Mouse (Mus musculus) liver, embryonic 12.5 days (tissue): ENCODE results near the gene Klf9. TPM values are rescaled to one million over a fixed set of nuclear protein-coding genes. Genes with fewer than 3 reads are reported as not detected.

Experiments used
- ATAC-seq: fragments of 200-750 bp; cut with Nextera tagmentation; 2 replicates; pipeline ENCODE4 v1.8.0; 2017; ENCODE audit warnings: moderate number of reproducible peaks, mild to moderate bottlenecking, moderate library complexity
- H3K27ac ChIP-seq: fragments of 300-500 bp; sonication (generic); 2 replicates; pipeline ENCODE4 v1.5.1; 2016; ENCODE audit warnings: mild to moderate bottlenecking
- H3K27me3 ChIP-seq: fragments of 300-500 bp; sonication (generic); replicated peaks from 2 replicates; pipeline ENCODE4 v1.6.1; 2016; ENCODE audit warnings: mild to moderate bottlenecking, moderate library complexity
- H3K36me3 ChIP-seq: fragments of 300-500 bp; sonication (generic); 2 replicates; pipeline ENCODE4 v1.6.1; 2016; ENCODE audit warnings: mild to moderate bottlenecking, moderate library complexity
- H3K4me1 ChIP-seq: fragments of 300-500 bp; sonication (generic); 2 replicates; pipeline ENCODE4 v1.6.1; 2016
- H3K4me2 ChIP-seq: fragments of 300-500 bp; sonication (generic); 2 replicates; pipeline ENCODE4 v1.6.1; 2016; ENCODE audit warnings: mild to moderate bottlenecking, moderate library complexity
- H3K4me3 ChIP-seq: fragments of 300-500 bp; sonication (generic); 2 replicates; pipeline ENCODE4 v1.5.1; 2016; ENCODE audit warnings: mild to moderate bottlenecking, moderate library complexity
- H3K9ac ChIP-seq: fragments of 300-500 bp; sonication (generic); 2 replicates; pipeline ENCODE4 v1.6.1; 2016; ENCODE audit warnings: mild to moderate bottlenecking, moderate library complexity
- H3K9me3 ChIP-seq: fragments of 300-500 bp; sonication (generic); replicated peaks from 2 replicates; pipeline ENCODE4 v1.6.1; 2016; ENCODE audit warnings: mild to moderate bottlenecking, moderate library complexity
- WGBS: fragments of 180-500 bp; shearing (Covaris S2); methylation state at CpG from one replicate; pipeline ENCODE4 v1.1.7; 2016; ENCODE audit not compliant: insufficient replicate concordance; 5-methylcytosine and 5-hydroxymethylcytosine counted together
- microRNA counts: library from miRNA; unstranded; fragments of <30 nt; microRNA quantifications from one replicate; lab custom pipeline; 2017
- microRNA-seq: library from miRNA; unstranded; fragments of <30 nt; microRNA quantifications from one replicate; pipeline ENCODE4, GENCODE M21; 2017
- polyA plus RNA-seq: library from polyadenylated mRNA; unstranded; fragments of >200 nt; fragmentation: Nextera tagmentation; extraction: Ambion mirVana; gene quantifications from 2 replicates; pipeline ENCODE4 v1.2.1, GENCODE M21; 2016

Klf9 gene
- polyA plus RNA-seq, 1 experiment from 2014 or later: 2.1 TPM

DNA sequence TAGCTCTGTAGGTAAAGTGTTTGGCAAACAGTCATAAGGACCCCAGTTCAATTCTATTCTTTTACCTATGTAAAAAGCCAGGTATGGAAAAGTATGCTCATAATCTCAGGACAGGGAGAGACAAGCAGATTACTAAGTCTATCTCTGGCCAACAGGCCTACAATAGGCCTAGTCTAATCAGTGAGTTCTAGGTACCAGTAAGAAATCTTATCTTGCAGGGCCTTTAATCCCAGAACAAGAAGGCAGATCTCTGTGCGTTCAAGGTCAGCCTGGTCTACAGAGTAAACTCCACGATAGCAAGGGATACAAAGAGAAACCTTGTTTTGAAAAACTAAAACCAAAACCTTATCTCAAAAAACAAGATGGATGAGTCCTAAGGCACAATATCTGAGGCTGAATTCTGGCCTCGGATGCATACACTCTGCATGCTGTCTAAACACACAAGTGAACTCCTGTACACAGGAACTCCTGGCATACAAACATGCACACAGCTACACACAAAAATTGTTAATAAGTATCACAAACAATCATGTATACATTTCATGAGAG is 62.6 kb downstream of the Klf9 start:
- H3K27ac ChIP-seq: no peak overlapping the region
- no peak overlapping the region for H3K4me2 ChIP-seq
- 36% methylated on average over 3 of the region's 3 CpGs for WGBS
- no peaks in the 10 kb centered on the region for H3K27me3 ChIP-seq
- peaks cover 21% of the 10 kb centered on the region for H3K4me1 ChIP-seq
- H3K9me3 ChIP-seq: no peaks in the 10 kb centered on the region
- no peak overlapping the region for H3K4me3 ChIP-seq
- H3K9ac ChIP-seq: no peak overlapping the region
- peaks cover 60% of the 10 kb centered on the region for H3K36me3 ChIP-seq
- ATAC-seq: peak; percentile 82

DNA sequence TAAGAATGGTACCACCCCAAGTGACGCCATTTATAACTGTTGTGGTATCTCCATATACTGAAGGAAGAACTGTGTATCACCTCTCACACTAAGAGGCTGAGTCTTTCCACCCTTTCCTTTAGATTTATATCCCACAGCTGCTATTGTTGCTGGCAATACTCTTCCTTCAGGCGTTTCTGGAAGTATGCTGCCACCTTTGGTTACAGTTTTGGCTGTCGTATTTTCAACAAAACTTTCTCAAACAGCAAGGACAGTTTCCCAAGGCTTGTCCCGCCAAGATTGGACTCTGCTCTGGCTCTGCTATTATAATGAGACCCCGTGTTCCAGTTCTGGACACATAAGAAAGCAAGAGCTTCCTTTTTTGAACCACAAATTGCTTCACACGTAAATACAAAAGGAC is 70.3 kb downstream of the Klf9 start:
- Histone ChIP-seq H3K9me3 (no peaks in the 10 kb centered on the region), H3K4me1 (no peaks in the 10 kb centered on the region), H3K36me3 (peaks cover 72% of the 10 kb centered on the region), H3K27ac (no peak overlapping the region), H3K9ac (no peak overlapping the region), H3K4me2 (no peak overlapping the region), H3K27me3 (no peaks in the 10 kb centered on the region), H3K4me3 (no peak overlapping the region)
- 84% methylated on average over 6 of the region's 6 CpGs for WGBS
- ATAC-seq: no peak

DNA sequence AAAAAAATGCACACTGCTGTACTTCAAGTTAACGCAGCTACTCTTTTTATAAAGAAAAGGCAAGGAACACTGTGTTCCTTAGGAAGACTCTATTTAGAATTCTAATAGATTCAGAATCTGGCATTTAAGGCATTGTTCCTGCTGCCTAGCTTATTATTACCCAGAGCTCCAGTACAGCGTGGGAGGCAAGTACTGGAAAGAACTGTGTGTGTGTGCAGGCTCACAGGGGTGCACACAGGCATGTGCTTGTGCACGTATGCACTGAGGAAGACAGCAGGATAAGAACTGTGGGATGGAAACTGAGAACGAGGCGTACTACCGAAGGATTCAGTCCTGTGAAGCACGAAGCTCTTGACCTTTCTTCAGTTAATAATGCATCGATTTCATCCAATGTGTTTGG is 73.3 kb downstream of the Klf9 start:
- no peak overlapping the region for H3K27ac ChIP-seq
- 89% methylated on average over 8 of the region's 8 CpGs for WGBS
- H3K4me3 ChIP-seq: no peak overlapping the region
- H3K36me3 ChIP-seq: peaks cover 77% of the 10 kb centered on the region
- no peak for ATAC-seq
- no peak overlapping the region for H3K4me2 ChIP-seq
- H3K9ac ChIP-seq: no peak overlapping the region
- H3K4me1 ChIP-seq: no peaks in the 10 kb centered on the region
- H3K9me3 ChIP-seq: no peaks in the 10 kb centered on the region
- no peaks in the 10 kb centered on the region for H3K27me3 ChIP-seq

MicroRNAs within 50 kb of the gene (microRNA counts, 519-probe panel; counts per million panel counts)
- 582 counts per million, percentile 70 among the panel's probes with 10 or more counts for microRNA mmu-miR-1192 (lab: Ali Mortazavi, UCI)

Small RNA genes within 50 kb of the gene (microRNA-seq; reads per million reads assigned to microRNA genes)
- gene Mir1192: not detected

Other genes starting within 250 kb of the Klf9 start
- 21.9 and 23.5 TPM in 2 replicates for gene Smc5, start 132.7 kb downstream of the Klf9 start, polyA plus RNA-seq